Mouse (Mus musculus) MEL (cell line): ENCODE results near the gene Gpcpd1. TPM values are rescaled to one million over a fixed set of nuclear protein-coding genes. Genes with fewer than 3 reads are reported as not detected.

ENCODE experiments used
- DNase-seq: peaks from one replicate; pipeline ENCODE4 v3.0.0; 2011; ENCODE audit warnings: low read depth, low spot score
- H3K27ac ChIP-seq: 2 replicates; pipeline ENCODE4 v1.5.1; 2012; ENCODE audit warnings: low read depth, mild to moderate bottlenecking, control low read depth, low read length, moderate library complexity; ENCODE audit not compliant: control insufficient read depth
- H3K27me3 ChIP-seq, 2 experiments: fragments of 150-350 bp in 1 of 2; sonication (generic) in 1 of 2; 2 replicates each; pipeline ENCODE4 v1.6.1; 2012; ENCODE audit warnings: low read length in 2 of 2, mild to moderate bottlenecking in 2 of 2, improper control_type of control experiment in 1 of 2, moderate library complexity in 1 of 2; ENCODE audit not compliant: insufficient read depth in 2 of 2, control insufficient read depth in 1 of 2
- H3K36me3 ChIP-seq, 2 experiments: 2 replicates each; pipeline ENCODE4 v1.6.1; 2012 to 2014; ENCODE audit warnings: low read length in 2 of 2, improper control_type of control experiment in 1 of 2, inconsistent platforms in 1 of 2, mild to moderate bottlenecking in 1 of 2; ENCODE audit not compliant: insufficient read depth in 2 of 2, control insufficient read depth in 1 of 2
- H3K4me1 ChIP-seq, 2 experiments: fragments of 150-350 bp in 1 of 2; sonication (generic) in 1 of 2; 2 replicates each; pipeline ENCODE4 v1.6.1; 2012; ENCODE audit warnings: low read length in 2 of 2, improper control_type of control experiment in 1 of 2, mild to moderate bottlenecking in 1 of 2; ENCODE audit not compliant: insufficient read depth in 2 of 2, control insufficient read depth in 1 of 2
- H3K4me3 ChIP-seq, 2 experiments: fragments of 150-350 bp in 1 of 2; sonication (generic) in 1 of 2; 2 replicates each; pipeline ENCODE4 v1.5.1; 2012; ENCODE audit warnings: low read depth in 2 of 2, low read length in 2 of 2, mild to moderate bottlenecking in 2 of 2, moderate library complexity in 2 of 2, control low read depth in 1 of 2, improper control_type of control experiment in 1 of 2; ENCODE audit not compliant: control insufficient read depth in 1 of 2, insufficient read depth in 1 of 2
- H3K79me2 ChIP-seq: 2 replicates; pipeline ENCODE4 v1.6.1; 2012; ENCODE audit warnings: mild to moderate bottlenecking, low read length, moderate library complexity; ENCODE audit not compliant: control insufficient read depth, poor library complexity, insufficient read depth
- H3K9ac ChIP-seq: 2 replicates; pipeline ENCODE4 v1.6.1; 2012; ENCODE audit warnings: low read depth, mild to moderate bottlenecking, control low read depth, low read length, moderate library complexity; ENCODE audit not compliant: control insufficient read depth, poor library complexity, severe bottlenecking
- H3K9me3 ChIP-seq: fragments of 150-350 bp; sonication (generic); replicated peaks from 2 replicates; pipeline ENCODE4 v1.6.1; 2012; ENCODE audit warnings: mild to moderate bottlenecking, low read length, improper control_type of control experiment, moderate library complexity; ENCODE audit not compliant: insufficient read depth
- BHLHE40 ChIP-seq: IDR thresholded peaks from 2 replicates; pipeline ENCODE4 v1.6.1; 2012; ENCODE audit warnings: low read depth, mild to moderate bottlenecking, inconsistent platforms, low read length, improper control_type of control experiment, borderline replicate concordance
- CHD1 ChIP-seq: IDR thresholded peaks from 2 replicates; pipeline ENCODE4 v1.6.1; 2012; ENCODE audit warnings: low read depth, mild to moderate bottlenecking, inconsistent platforms, low read length, improper control_type of control experiment
- CTCF ChIP-seq, 3 experiments: IDR thresholded peaks in 2 of 3; conservative IDR thresholded peaks in 1 of 3; 2 replicates each; pipeline ENCODE4 v1.5.1; 2011 to 2012; ENCODE audit warnings: low read length in 3 of 3, low read depth in 2 of 3, mild to moderate bottlenecking in 2 of 3, improper control_type of control experiment in 1 of 3, inconsistent platforms in 1 of 3, mixed read lengths in 1 of 3, moderate library complexity in 1 of 3; ENCODE audit not compliant: control insufficient read depth in 1 of 3, insufficient read depth in 1 of 3, poor library complexity in 1 of 3, severe bottlenecking in 1 of 3
- ELF1 ChIP-seq: IDR thresholded peaks from 2 replicates; pipeline ENCODE4 v1.6.1; 2014; ENCODE audit warnings: low read depth, mild to moderate bottlenecking, inconsistent platforms, low read length, improper control_type of control experiment, moderate library complexity
- EP300 ChIP-seq, 2 experiments: IDR thresholded peaks; 2 replicates each; pipeline ENCODE4 v1.6.1; 2011; ENCODE audit warnings: improper control_type of control experiment in 2 of 2, low read length in 2 of 2, low read depth in 1 of 2, mild to moderate bottlenecking in 1 of 2
- GATA1 ChIP-seq: IDR thresholded peaks from 2 replicates; pipeline ENCODE4 v1.6.1; 2011; ENCODE audit warnings: low read depth, low read length, improper control_type of control experiment
- KAT2A ChIP-seq: conservative IDR thresholded peaks from 2 replicates; pipeline ENCODE4 v1.6.1; 2012; ENCODE audit warnings: low read depth, low read length, improper control_type of control experiment, inconsistent platforms
- MAZ ChIP-seq: IDR thresholded peaks from 2 replicates; pipeline ENCODE4 v1.6.1; 2012; ENCODE audit warnings: low read depth, mild to moderate bottlenecking, inconsistent platforms, low read length, improper control_type of control experiment
- MXI1 ChIP-seq: IDR thresholded peaks from 2 replicates; pipeline ENCODE4 v1.6.1; 2011; ENCODE audit warnings: mild to moderate bottlenecking, low read depth, low read length, improper control_type of control experiment
- MYB ChIP-seq: IDR thresholded peaks from 2 replicates; pipeline ENCODE4 v1.6.1; 2011; ENCODE audit warnings: mild to moderate bottlenecking, low read depth, low read length, improper control_type of control experiment
- NELFE ChIP-seq: IDR thresholded peaks from 2 replicates; pipeline ENCODE4 v1.6.1; 2011; ENCODE audit warnings: low read depth, low read length, improper control_type of control experiment
- POLR2AphosphoS2 ChIP-seq: IDR thresholded peaks from 2 replicates; pipeline ENCODE4 v1.6.1; 2011; ENCODE audit warnings: low read length, improper control_type of control experiment
- POLR2AphosphoS5 ChIP-seq: IDR thresholded peaks from 2 replicates; pipeline ENCODE4 v1.6.1; 2012; ENCODE audit warnings: low read depth, borderline replicate concordance, mild to moderate bottlenecking, inconsistent platforms, low read length, moderate library complexity, mixed read lengths
- RCOR1 ChIP-seq: IDR thresholded peaks from 2 replicates; pipeline ENCODE4 v1.6.1; 2012; ENCODE audit warnings: low read depth, mild to moderate bottlenecking, inconsistent platforms, low read length, improper control_type of control experiment
- SIN3A ChIP-seq: IDR thresholded peaks from 2 replicates; pipeline ENCODE4 v1.6.1; 2012; ENCODE audit warnings: low read length, improper control_type of control experiment, inconsistent platforms
- SMC3 ChIP-seq: IDR thresholded peaks from 2 replicates; pipeline ENCODE4 v1.6.1; 2011; ENCODE audit warnings: low read depth, low read length, improper control_type of control experiment
- TAL1 ChIP-seq: IDR thresholded peaks from 2 replicates; pipeline ENCODE4 v1.6.1; 2012; ENCODE audit warnings: mild to moderate bottlenecking, inconsistent platforms, low read length, moderate library complexity, mixed read lengths
- UBTF ChIP-seq: IDR thresholded peaks from 2 replicates; pipeline ENCODE4 v1.6.1; 2012; ENCODE audit warnings: low read depth, mild to moderate bottlenecking, inconsistent platforms, low read length, improper control_type of control experiment, moderate library complexity, borderline replicate concordance; ENCODE audit not compliant: insufficient read depth
- USF2 ChIP-seq, 2 experiments: IDR thresholded peaks; 2 replicates each; pipeline ENCODE4 v1.6.1; 2011 to 2012; ENCODE audit warnings: improper control_type of control experiment in 2 of 2, low read length in 2 of 2, borderline replicate concordance in 1 of 2, inconsistent platforms in 1 of 2, low read depth in 1 of 2, mild to moderate bottlenecking in 1 of 2; ENCODE audit not compliant: insufficient read depth in 1 of 2
- polyA plus RNA-seq, 2 experiments: library from polyadenylated mRNA; stranded (reverse) in 1 of 2; unstranded in 1 of 2; fragments of >175 nt in 1 of 2; fragments of >200 nt in 1 of 2; gene quantifications; 2 replicates each; pipeline versions ENCODE4 v1.2.1 to v1.2.4; 2012; ENCODE audit warnings: low replicate concordance in 2 of 2, low read depth in 1 of 2; ENCODE audit not compliant: insufficient read length in 2 of 2, insufficient read depth in 1 of 2, missing spikeins in 1 of 2
- total RNA-seq: library from RNA; depleted of rRNA; stranded (reverse); fragments of 300-350 nt; gene quantifications from 2 replicates; pipeline ENCODE4 v1.2.3, GENCODE M21; 2012

Gpcpd1 gene
- total and polyA plus RNA-seq, 3 experiments = 2.9 to 4.5 TPM; not detected in 1

DNA sequence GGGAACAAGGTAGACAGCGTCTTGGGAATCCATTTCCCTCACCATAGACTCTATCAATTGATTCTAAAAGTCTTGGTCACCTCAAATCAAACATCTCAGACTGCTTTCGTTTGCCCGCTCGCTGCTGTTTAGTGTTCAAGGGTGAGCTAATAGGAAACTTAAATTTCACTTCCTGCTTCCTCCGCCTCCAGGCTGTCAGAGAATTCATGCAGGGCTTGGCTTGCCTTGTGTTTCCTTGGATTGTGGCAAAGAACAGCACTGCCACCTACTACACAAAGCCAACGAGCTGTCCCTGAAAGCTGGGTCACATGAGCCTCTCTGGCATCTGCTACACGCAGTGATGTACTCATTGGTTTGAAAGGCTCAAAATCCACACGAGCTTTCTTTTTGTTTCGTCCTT lies 78.3 kb downstream of the Gpcpd1 start:
- Histone ChIP-seq H3K4me3 (no peak overlapping the region), H3K9ac (no peak overlapping the region)
- TF ChIP-seq GATA1 = no peak
- TF ChIP-seq, all 39 proteins: peak for 0
- Histone ChIP-seq H3K79me2 (no peaks in the 10 kb centered on the region), H3K36me3 (peaks cover 0 to 5% of the 10 kb centered on the region in 2 experiments; a peak in 1 of 4 replicates), H3K27me3 (no peaks in the 10 kb centered on the region), H3K9me3 (no peaks in the 10 kb centered on the region), H3K4me1 (peaks cover 0 to 14% of the 10 kb centered on the region in 2 experiments; a peak in 2 of 4 replicates), H3K27ac (no peak overlapping the region)
- DNase-seq = no peak

DNA sequence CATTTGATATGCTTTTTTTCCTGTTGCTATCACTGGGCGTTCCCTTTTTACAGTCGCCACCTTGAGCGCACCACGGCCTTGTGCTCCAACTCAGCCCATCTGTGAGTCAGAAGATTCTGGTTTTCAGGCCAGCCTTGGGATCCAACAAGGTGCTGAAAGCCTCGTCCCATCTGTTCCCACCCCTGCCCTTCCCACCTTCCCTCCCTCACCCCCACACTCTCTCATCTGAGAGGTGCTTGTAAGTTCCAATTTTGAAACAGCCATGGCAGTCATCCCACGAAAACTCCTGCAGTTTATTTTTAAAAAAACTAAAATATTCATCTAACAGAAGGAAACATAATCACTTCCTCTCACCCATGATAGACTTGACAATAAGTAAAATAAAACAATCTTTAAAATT lies 80.0 kb downstream of the Gpcpd1 start:
- Histone ChIP-seq H3K4me1 (no peaks in the 10 kb centered on the region), H3K27me3 (no peaks in the 10 kb centered on the region), H3K9me3 (no peaks in the 10 kb centered on the region), H3K79me2 (no peaks in the 10 kb centered on the region), H3K27ac (no peak overlapping the region), H3K9ac (no peak overlapping the region), H3K36me3 (no peaks in the 10 kb centered on the region; a peak in 1 of 4 replicates), H3K4me3 (no peak overlapping the region)
- no peak for DNase-seq
- no peak for TF ChIP-seq MYB
- no peak for TF ChIP-seq RCOR1
- TF ChIP-seq BHLHE40 = no peak
- TF ChIP-seq USF2 (IDR thresholded peaks at IDR 0.05; ENCODE audit: borderline replicate concordance in 1 of 2, insufficient read depth in 1 of 2, low read depth in 1 of 2, low read length in 2 of 2) = no peak
- TF ChIP-seq KAT2A = no peak
- TF ChIP-seq MAZ = no peak
- no peak for TF ChIP-seq NELFE
- no peak for TF ChIP-seq POLR2AphosphoS2
- TF ChIP-seq UBTF = no peak
- no peak for TF ChIP-seq EP300 (IDR thresholded peaks at IDR 0.05; ENCODE audit: low read depth in 1 of 2, low read length in 2 of 2)
- no peak for TF ChIP-seq POLR2AphosphoS5
- no peak for TF ChIP-seq CTCF (IDR thresholded peaks at IDR 0.05 in 2 of 3, conservative IDR thresholded peaks at IDR 0.05 in 1 of 3; ENCODE audit: control insufficient read depth in 1 of 3, insufficient read depth in 1 of 3, low read depth in 2 of 3, low read length in 3 of 3, poor library complexity in 1 of 3, severe bottlenecking in 1 of 3)
- no peak for TF ChIP-seq ELF1
- TF ChIP-seq SIN3A = no peak
- no peak for TF ChIP-seq SMC3
- no peak for TF ChIP-seq MXI1
- no peak for TF ChIP-seq CHD1
- TF ChIP-seq TAL1 = no peak
